Mouse (Mus musculus) fat pad, adult 2 months (tissue): Measurements from ENCODE around the gene Espl1.
"Not testable (repeated sequence)": the region's sequence is repeated elsewhere in the genome, so short reads cannot be mapped to it uniquely, and the experiment has no call there.

ENCODE experiments used
- DNase-seq: peaks from one replicate; pipeline ENCODE4 v3.0.0-alpha.2; 2011; ENCODE audit warnings: low read depth, low spot score; ENCODE audit errors: extremely low read depth

The Espl1 gene

GRCm38 (mm10) chr15:102331610-102332015 lies 35.5 kb downstream of the Espl1 start, which contains the start of gene Myg1:
TSS of gene Myg1 (plus strand) at chr15:102331709.
- no peak for DNase-seq

GRCm38 (mm10) chr15:102335254-102335653 lies 39.2 kb downstream of the Espl1 start:
- DNase-seq = no peak

DNA sequence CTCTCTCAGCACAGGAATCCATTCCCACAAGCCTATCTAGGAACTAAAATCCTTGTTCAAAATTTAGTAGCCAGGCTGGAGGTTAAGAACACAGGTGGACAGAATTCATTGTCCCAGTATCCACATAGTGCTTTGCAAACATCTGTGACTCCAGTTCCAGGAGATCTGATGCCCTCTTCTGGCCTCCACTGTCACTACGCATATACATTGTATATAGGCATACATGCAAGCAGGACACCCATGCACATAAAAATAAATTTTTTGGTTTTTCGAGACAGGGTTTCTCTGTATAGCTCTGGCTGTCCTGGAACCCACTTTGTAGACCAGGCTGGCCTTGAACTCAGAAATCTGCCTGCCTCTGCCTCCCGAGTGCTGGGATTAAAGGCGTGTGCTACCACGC lies 39.9 kb downstream of the Espl1 start:
- DNase-seq = not testable (repeated sequence)

DNA sequence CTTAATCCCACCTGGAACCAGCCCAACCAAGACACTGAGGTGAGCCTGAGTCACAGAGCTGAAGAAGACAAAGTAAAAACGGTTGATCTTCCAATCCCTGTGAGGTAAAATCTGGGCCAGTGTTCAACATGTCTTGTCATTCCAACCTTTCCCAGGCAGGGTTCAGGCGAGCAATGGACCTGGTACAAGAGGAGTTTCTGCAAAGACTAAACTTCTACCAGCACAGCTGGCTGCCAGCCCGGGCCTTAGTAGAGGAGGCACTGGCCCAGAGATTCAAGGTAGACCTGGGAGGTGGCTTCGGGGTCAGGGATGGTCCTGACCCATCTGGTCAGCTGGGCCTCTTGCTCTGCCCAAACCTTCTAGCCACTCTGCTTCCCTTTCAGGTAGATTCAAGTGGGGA lies 40.9 kb downstream of the Espl1 start:
- DNase-seq = no peak

DNA sequence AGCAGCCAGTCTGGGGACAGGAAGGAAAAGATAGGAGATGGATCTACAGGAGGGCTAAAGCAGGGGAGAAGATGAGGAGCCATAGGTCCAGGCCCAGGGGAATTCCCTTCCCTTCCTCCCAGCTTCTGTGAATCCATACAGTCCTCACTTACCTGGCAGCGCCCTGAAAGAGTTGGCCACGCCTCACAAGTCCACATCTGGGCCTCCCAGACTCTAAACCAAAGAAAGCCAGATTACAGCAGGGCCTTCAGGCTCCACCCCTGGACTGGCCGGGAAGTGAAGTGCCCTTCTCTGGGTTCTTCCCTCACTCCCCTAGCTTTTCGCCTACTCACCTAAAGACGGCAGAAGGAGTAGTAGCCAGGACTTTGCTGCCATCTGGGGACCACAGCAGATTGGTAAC lies 43.5 kb downstream of the Espl1 start:
- DNase-seq = no peak

- DNase-seq = no peak
These were observed 45.5 kb downstream of the Espl1 start for GRCm38 (mm10) chr15:102341580-102341979.

DNA sequence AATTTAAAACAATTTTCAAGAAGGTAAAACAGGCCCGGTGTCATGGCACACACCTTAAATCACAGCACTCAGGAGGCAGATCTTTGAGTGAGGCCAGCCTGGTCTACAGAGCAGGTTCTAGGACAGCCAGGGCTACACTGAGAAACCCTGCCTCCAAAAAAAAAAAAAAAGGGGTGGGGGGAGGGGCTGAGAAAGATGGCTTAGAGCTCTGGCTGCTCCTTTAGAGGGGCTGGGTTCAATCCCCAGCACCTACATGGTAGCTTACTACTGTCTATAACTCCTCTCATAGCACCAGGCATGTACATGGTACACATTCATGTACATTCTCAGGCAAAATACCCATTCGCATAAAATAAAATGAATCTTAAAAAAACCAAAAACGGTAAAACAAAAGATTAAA lies 48.4 kb downstream of the Espl1 start:
- DNase-seq = no peak

DNA sequence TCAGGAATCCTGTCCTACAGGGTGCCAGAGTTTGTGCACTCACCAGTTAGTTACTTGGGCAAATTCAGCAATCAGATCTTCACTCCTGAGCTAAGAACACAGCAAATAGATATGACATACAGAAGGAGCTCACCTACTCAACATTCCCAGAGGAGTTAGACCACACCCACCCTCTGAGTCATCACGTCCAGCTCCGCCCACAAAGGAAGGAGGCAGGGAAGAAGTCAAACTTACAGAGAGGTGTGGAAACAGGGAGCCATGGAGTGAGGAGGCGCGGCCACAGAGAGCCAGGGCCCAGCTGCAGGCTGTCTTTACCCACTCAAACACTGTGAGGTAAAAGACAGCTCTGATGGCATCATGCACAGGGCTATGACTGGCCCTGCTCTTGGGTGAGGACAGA lies 50.4 kb downstream of the Espl1 start:
- no peak for DNase-seq

- peak; percentile 68 for DNase-seq
These were observed 54.3 kb downstream of the Espl1 start, which contains the start of gene Aaas for GRCm38 (mm10) chr15:102350138-102350941. TSS of gene Aaas (minus strand) at chr15:102350771.

DNA sequence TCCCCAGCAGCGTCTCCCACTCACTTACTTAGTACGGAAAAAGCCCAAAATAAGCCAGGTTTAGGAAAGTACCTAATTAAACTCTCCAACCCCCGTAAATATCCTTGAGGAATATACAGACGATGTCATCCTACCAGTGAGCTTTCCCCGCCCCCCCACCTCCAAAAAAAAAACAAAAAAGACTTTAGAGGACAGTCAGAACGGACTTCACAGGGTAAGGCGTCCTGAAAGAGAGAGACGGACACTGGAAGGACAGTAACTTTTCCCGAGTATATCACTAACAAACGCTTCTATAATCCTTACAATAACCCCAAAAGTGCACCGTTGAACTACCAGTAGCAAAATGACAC lies 54.9 kb downstream of the Espl1 start:
- DNase-seq = no peak

DNA sequence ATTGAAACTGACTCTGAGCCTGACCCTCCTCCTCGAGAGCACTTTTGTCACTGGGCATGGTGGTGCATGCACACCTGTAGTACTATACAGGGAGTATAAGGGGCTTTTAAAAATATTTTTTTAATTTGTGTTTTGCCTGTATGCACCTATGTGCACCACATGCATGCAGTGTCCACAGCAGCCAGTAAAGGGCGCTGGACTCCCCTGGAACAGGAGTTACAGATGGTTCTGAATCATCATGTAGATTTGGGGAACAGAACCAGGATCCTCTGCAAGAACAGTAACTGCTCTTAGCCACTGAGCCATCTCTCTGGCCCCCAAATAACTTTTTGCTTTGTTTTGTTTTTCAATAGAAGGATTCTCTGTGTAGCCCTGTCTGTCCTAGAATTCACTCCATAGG lies 56.1 kb downstream of the Espl1 start:
- DNase-seq = no peak

- DNase-seq = no peak
These were observed 57.9 kb downstream of the Espl1 start for GRCm38 (mm10) chr15:102353986-102354385.

DNA sequence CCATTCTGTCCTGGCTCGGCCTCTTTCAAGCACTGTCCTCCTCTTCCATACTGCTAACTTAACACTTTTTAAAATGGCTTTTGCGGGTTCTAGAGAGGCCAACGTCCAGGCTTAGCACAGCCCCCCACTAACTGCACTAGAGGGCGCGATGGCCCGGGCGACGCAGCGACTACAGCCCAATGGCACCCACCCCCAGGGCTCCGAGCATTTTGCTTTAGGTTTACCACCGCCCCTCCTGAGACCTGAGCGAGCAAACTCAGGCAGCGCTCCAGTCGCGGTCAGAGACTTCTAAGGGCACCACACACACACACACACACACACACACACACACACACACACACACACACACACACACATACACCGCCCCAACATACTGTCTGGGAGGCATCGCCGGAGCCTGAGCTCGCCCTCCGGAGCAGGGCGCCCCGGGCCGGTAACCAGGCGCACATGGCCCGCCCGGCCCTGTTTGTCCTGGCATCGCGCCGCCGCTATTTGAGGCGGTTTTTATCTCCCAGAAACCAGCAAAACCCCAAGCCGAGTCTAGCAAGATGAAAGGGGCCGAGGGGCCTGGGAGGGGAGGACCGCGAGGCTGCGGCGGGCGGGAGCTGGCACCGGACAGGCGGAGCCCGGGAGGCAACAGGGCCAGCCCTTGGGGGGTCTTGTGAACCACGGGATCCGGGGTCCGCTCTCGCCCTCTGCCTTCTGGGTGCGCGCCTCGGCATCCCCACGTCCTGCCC lies 59.2 kb downstream of the Espl1 start:
- DNase-seq = no peak

DNA sequence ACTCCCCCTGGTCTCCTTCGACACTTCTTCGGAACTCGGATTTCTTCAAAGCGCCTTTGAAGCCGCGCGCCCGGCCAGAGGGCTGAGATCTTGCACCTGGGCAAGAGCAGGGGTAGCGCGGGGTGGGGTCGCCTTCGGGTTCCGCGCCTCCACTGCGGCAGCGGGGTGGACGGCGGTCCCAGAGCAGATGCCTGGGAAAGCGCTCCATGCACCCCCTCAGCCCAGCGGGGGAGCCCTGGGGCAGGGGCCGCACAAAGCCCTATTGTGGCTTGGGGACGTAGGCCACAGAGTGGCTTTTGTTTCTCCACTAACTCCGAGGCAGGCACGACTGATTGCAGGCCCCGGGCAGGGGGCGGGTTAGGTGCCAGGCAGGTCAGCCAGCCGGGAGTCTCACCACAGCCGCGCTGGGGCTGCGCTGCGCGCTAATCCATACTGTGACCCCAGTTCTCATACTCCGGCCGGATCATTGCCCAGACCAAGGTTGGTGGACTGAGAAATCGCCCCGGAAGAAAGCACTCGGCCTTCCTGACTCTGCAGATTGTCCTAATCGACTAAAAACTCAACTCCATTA lies 59.9 kb downstream of the Espl1 start:
- DNase-seq = no peak

- DNase-seq = no peak
These were observed 60.6 kb downstream of the Espl1 start for GRCm38 (mm10) chr15:102356501-102357325.

- DNase-seq = no peak
These were observed 62.1 kb downstream of the Espl1 start for GRCm38 (mm10) chr15:102358126-102358525.

GRCm38 (mm10) chr15:102358834-102359233 lies 62.8 kb downstream of the Espl1 start:
- DNase-seq = no peak

DNA sequence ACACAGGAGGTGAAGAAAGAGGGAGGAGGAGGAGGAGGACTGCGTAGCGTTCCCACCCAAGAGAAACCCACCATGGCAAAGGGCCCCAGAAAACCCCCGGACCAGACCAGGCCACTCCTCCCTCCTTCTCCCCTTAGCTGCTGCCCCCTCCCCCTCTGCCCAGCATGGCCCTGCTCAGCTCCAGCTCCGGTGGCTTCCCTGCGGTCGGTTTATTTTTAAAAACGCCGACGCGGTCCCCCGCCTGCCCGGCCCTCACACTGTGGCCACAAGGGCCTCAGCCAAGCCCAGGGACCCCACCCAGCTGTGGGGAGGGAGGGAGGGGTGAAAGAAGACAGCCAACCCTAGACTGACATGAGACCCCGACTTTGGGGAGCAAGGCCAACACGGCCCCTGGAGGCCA lies 66.6 kb downstream of the Espl1 start:
- no peak for DNase-seq

GRCm38 (mm10) chr15:102364678-102365077 lies 68.6 kb downstream of the Espl1 start:
- DNase-seq = no peak

- no peak for DNase-seq
These were observed 70.2 kb downstream of the Espl1 start for GRCm38 (mm10) chr15:102366238-102366637.

DNA sequence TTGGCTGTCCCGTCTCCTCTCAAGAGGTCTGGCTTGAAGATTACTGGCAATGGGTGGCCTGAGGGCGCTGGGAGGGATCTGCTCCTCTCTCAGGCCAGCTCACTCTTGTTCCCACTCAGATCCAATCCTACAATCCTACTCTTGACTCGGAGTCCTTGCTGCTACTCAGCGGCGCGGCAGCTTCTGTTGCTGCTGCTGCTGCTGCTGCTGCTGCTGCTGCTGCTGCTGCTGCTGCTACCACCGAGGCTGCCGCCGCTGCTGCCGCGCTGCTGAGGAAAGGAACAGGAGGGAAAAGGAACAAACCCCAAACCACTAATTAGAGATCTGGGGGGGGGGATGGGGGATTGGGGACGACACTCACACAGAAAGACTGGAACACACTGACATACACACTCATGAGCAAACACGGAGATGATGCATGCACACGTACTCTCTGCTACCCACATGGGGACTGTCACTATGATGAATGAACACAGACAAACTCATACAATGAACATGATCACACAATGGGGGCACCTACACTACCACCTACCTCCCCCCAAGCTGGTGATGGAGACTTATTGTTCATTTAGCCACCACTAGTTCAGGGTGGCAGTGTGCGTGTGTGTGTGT lies 70.8 kb downstream of the Espl1 start, which contains the start of gene Sp7:
Gene Sp7, minus strand, starts transcription at position 450 of the 612 bp plus-strand sequence.
- no peak for DNase-seq
